Mouse (Mus musculus): ENCODE results near the gene Drd2. TPM values are rescaled to one million over a fixed set of nuclear protein-coding genes. Genes with fewer than 3 reads are reported as not detected.

Drd2 gene
- polyA plus RNA-seq (2015; fragmentation: Nextera tagmentation; extraction: Ambion mirVana), result 2.5 and 3.0 TPM in 2 replicates

GRCm38 (mm10) chr9:49340136-49341043, at the start of gene Drd2:
Gene Drd2, plus strand, starts transcription at chr9:49340627.
- peak; percentile 84 for ATAC-seq (ENCODE audit: low FRiP score)
- peak within 1 kb of the TSS; percentile 52 for H3K4me3 ChIP-seq
- peaks cover 73% of the 10 kb centered on the region for H3K27me3 ChIP-seq
- WGBS, result 1% methylated on average over 72 of the region's 84 CpGs
- H3K27ac ChIP-seq, result no peak within 1 kb of the TSS
- peaks cover 28% of the 10 kb centered on the region for H3K4me1 ChIP-seq (replicated peaks)
- no peaks in the 10 kb centered on the region for H3K9me3 ChIP-seq
- H3K36me3 ChIP-seq, result no peaks in the 10 kb centered on the region
- H3K4me2 ChIP-seq, result peak within 1 kb of the TSS; percentile 87
- H3K9ac ChIP-seq, result peak within 1 kb of the TSS; percentile 73

- Histone ChIP-seq H3K36me3 (no peaks in the 10 kb centered on the region), H3K9me3 (no peaks in the 10 kb centered on the region), H3K9ac (no peak overlapping the region), H3K4me2 (no peak overlapping the region), H3K27ac (no peak overlapping the region), H3K27me3 (0 out of 2 replicates have a peak, but pooled peaks cover 3% of the 10 kb centered on the region), H3K4me1 (replicated peaks) (no peaks in the 10 kb centered on the region), H3K4me3 (no peak overlapping the region)
- 56% methylated on average over 1 of the region's 1 CpGs for WGBS
- no peak for ATAC-seq (ENCODE audit: low FRiP score)
Observed at GRCm38 (mm10) chr9:49295101-49295500, 45.3 kb upstream of the Drd2 start.

DNA sequence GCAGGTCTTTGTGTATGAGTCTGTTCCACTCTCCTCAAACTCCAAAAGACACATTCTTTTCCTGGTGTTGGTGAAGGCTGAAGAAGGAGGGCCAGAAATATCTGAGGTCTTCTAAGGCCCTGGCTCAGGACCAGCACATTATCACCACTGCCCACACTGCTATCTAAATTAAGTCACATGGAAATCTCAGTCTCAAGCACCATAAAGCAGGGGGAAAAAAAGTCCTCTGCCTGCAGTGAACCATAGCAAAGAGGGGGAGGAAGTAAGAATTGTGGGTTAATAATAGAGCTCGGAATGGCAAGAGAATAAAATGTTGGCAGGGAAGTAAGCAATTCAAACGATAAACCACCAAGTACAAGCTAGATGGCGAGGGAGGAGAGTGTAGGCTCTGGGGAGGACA, 32.9 kb upstream of the Drd2 start:
- no peak overlapping the region for H3K4me2 ChIP-seq
- no peak overlapping the region for H3K4me3 ChIP-seq
- no peaks in the 10 kb centered on the region for H3K9me3 ChIP-seq
- H3K4me1 ChIP-seq (replicated peaks), result no peaks in the 10 kb centered on the region
- no peaks in the 10 kb centered on the region for H3K27me3 ChIP-seq
- H3K27ac ChIP-seq, result no peak overlapping the region
- H3K36me3 ChIP-seq, result no peaks in the 10 kb centered on the region
- H3K9ac ChIP-seq, result no peak overlapping the region
- no peak for ATAC-seq (ENCODE audit: low FRiP score)
- WGBS, result 72% methylated on average over 3 of the region's 3 CpGs

DNA sequence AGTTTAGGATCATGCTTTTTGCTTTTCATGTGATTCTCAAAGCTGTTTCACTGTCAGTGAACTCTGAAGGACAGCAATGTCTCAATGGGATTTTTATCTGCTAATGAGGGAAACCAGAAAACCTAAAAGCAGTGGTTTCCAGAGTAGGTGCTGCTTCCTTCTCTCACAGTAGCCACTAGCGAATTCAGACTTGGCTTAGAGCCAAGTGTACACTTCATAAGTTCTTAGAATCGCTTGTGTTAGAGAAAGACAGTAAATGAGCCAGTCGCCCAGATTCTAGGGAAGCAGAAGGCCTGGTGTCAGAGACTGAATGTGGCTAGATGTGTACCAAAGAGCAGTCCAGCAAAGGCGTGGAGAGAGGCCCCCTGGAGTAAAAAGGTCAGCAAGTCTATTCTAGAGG, 29.6 kb upstream of the Drd2 start:
- Histone ChIP-seq H3K4me2 (no peak overlapping the region), H3K27me3 (no peaks in the 10 kb centered on the region), H3K36me3 (no peaks in the 10 kb centered on the region), H3K4me1 (replicated peaks) (no peaks in the 10 kb centered on the region), H3K9ac (no peak overlapping the region), H3K27ac (no peak overlapping the region), H3K9me3 (no peaks in the 10 kb centered on the region), H3K4me3 (no peak overlapping the region)
- 66% methylated on average over 4 of the region's 4 CpGs for WGBS
- ATAC-seq (ENCODE audit: low FRiP score), result no peak

DNA sequence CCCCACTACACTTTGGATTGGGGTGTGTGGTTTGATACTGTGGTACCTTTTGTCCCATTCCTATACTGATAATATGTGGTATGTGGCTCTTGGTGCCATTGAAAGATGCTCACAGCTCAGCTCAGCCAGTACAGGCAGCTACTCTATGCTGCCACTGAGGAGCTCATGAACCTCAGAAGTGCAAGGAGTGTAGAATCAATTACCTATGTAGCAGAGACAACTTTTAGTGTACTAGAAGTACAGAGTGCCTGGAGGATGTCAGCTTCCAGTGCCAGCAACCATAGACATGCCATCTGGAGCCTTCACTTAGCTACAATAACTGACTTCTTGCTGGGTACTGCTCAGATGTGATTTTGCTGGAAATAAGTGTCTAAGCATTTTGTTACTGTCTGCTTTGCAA, 21.8 kb upstream of the Drd2 start:
- Histone ChIP-seq H3K27ac (no peak overlapping the region), H3K4me3 (no peak overlapping the region), H3K9me3 (no peaks in the 10 kb centered on the region), H3K9ac (no peak overlapping the region), H3K4me2 (no peak overlapping the region), H3K4me1 (replicated peaks) (no peaks in the 10 kb centered on the region), H3K27me3 (no peaks in the 10 kb centered on the region), H3K36me3 (no peaks in the 10 kb centered on the region)
- no peak for ATAC-seq (ENCODE audit: low FRiP score)

- Histone ChIP-seq H3K4me2 (peak overlapping the region; percentile 87), H3K27ac (no peak overlapping the region), H3K4me3 (peak overlapping the region; percentile 52), H3K4me1 (replicated peaks) (peaks cover 28% of the 10 kb centered on the region), H3K9me3 (no peaks in the 10 kb centered on the region), H3K9ac (peak overlapping the region; percentile 73; the same call in 1 of the 2 replicates), H3K36me3 (no peaks in the 10 kb centered on the region), H3K27me3 (peaks cover 73% of the 10 kb centered on the region)
- WGBS, result 2% methylated on average over 10 of the region's 10 CpGs
- ATAC-seq (ENCODE audit: low FRiP score), result no peak
Observed at GRCm38 (mm10) chr9:49341044-49341365, 578 bp downstream of the Drd2 start.

DNA sequence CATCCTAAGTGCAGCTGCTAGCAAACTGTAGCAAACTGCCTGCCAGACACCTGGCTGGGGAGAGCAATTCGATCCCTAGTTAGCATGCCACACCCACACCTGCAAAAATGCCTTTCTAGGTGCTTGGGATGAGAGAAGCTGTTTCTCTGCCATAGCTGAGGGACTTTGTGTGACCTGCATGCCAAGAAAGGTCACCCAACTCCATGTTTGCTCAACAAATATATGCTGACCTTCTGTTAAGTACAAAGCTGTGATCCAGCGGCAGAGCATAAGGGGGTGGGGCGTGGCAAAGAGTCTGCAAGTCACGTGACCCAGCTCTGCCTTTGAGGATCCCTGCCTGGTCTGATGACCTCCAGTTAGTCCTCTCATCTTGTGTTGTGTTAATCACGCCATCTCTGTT, 25.3 kb downstream of the Drd2 start:
- no peak overlapping the region for H3K27ac ChIP-seq
- no peak overlapping the region for H3K4me3 ChIP-seq
- H3K9me3 ChIP-seq, result no peaks in the 10 kb centered on the region
- 20% methylated on average over 5 of the region's 5 CpGs for WGBS
- no peak overlapping the region for H3K4me2 ChIP-seq
- no peaks in the 10 kb centered on the region for H3K27me3 ChIP-seq
- peaks cover 4% of the 10 kb centered on the region; the same call in 1 of the 2 replicates for H3K4me1 ChIP-seq (replicated peaks)
- no peaks in the 10 kb centered on the region for H3K36me3 ChIP-seq
- H3K9ac ChIP-seq, result no peak overlapping the region
- ATAC-seq (ENCODE audit: low FRiP score), result no peak

DNA sequence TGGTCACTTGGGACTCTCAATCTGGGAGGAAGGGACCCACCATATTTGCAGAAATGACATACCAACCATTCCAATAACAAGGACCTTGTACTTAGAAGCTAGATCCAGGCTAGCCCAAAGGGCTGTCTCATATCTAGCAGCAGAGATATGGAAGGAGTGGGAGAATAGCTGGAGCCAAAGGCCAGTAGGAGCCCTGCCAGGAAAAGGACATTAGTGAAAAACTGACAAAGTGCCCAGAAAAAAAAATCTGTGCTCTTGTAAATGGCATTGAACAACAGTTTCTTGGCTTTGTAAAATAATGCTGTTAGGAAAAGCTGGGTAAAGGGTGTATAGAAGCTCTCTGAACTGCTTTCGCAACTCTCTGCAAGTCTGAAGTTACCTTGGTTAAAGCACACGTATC, 33.5 kb downstream of the Drd2 start:
- Histone ChIP-seq H3K9ac (no peak overlapping the region), H3K27me3 (no peaks in the 10 kb centered on the region), H3K4me1 (replicated peaks) (no peaks in the 10 kb centered on the region), H3K4me2 (no peak overlapping the region), H3K36me3 (no peaks in the 10 kb centered on the region), H3K27ac (no peak overlapping the region), H3K9me3 (no peaks in the 10 kb centered on the region), H3K4me3 (no peak overlapping the region)
- no peak for ATAC-seq (ENCODE audit: low FRiP score)
- WGBS, result 93% methylated on average over 2 of the region's 2 CpGs

DNA sequence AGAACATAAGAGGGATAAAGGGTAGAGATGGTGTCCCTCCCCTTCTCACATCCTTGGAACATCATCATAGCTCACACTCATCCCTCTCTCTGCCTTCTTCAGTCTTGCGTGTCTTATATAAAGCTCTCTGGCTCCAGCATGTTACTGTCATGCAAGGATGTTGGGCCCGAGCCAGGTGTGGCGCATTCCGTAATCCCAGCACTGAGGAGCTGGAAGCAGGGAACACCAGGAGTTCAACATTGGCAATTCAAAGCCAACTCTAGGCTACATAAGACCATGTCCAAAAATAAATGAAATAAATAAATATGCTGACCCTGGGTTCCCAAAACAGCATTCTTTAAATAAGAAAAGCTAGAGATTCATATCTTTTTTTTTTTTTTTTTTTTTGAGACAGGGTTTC, 39.5 kb downstream of the Drd2 start:
- H3K36me3 ChIP-seq, result no peaks in the 10 kb centered on the region
- ATAC-seq (ENCODE audit: low FRiP score), result no peak
- no peak overlapping the region for H3K4me3 ChIP-seq

DNA sequence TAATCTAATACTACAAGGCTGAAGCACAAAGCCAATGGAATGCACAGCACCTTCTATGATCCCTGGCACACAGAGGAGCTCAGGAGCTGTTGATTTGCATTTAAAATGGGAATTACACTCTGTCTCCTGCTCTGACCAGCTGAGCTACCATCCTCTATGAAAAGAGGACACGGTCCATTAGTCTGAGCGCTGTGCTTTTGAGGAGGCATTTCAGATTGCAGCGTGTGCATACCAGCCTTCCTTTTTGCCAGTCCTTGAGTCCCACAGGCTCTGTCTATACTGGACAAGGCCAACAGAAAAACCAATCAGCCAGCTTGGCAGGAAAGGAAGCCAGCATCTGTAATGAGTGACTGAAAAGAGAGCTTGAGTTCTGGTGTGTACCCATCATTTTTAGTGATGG, 43.6 kb downstream of the Drd2 start:
- H3K4me3 ChIP-seq, result no peak overlapping the region

More for the DNA sequence above, 39.5 kb downstream of the Drd2 start:
- Histone ChIP-seq H3K9ac (no peak overlapping the region), H3K4me1 (replicated peaks) (peaks cover 8% of the 10 kb centered on the region), H3K27ac (no peak overlapping the region), H3K27me3 (no peaks in the 10 kb centered on the region), H3K9me3 (no peaks in the 10 kb centered on the region), H3K4me2 (no peak overlapping the region)
- WGBS, result 92% methylated on average over 4 of the region's 4 CpGs

DNA sequence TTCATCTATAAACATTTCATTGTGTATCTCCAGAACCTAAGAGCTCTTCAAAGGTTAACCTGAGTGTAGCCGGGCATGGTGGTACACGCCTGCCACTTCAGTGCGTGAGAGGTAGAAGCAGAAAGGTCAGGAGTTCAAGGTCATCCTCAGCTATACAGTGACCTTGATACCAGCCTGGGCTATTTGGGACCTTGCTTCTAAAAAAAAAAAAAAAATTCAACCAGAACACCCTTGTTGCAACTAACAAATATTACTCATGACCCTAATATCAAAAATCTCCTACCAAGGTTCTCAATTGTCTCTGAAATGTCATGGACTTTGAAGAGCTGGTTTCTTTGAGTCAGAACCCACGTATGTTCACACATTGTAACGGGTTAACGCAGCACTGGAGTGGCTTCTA, 44.4 kb downstream of the Drd2 start:
- Histone ChIP-seq H3K4me1 (replicated peaks) (peaks cover 8% of the 10 kb centered on the region), H3K27me3 (no peaks in the 10 kb centered on the region), H3K4me3 (no peak overlapping the region), H3K27ac (no peak overlapping the region), H3K9ac (no peak overlapping the region), H3K36me3 (no peaks in the 10 kb centered on the region), H3K4me2 (no peak overlapping the region), H3K9me3 (no peaks in the 10 kb centered on the region)
- WGBS, result 94% methylated on average over 6 of the region's 6 CpGs
- ATAC-seq (ENCODE audit: low FRiP score), result no peak

More for the DNA sequence above, 43.6 kb downstream of the Drd2 start:
- Histone ChIP-seq H3K27ac (peak overlapping the region; percentile 50), H3K9ac (no peak overlapping the region), H3K4me2 (no peak overlapping the region), H3K4me1 (replicated peaks) (peaks cover 8% of the 10 kb centered on the region), H3K9me3 (no peaks in the 10 kb centered on the region), H3K36me3 (no peaks in the 10 kb centered on the region), H3K27me3 (no peaks in the 10 kb centered on the region)
- WGBS, result 33% methylated on average over 3 of the region's 3 CpGs
- ATAC-seq (ENCODE audit: low FRiP score), result no peak

DNA sequence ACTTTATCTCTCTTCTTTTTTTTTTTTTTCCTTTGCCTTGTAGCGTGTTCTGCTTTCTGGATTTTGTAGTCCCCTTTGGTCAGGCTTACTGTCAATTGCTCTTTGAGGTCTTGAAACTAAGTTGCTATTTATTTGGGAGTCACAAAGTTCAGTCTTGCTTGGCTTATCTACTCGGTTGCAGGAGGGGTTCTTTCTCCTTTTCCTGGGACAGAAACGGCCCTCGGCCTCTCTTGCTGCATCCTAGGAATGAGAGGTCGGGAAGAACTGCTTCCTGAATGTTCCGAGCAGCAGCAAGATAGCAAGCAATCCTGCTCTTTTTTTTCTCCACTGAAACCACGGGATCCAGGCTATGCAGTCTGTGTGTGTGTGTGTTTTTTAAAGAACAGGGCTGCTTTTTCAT, 44.9 kb downstream of the Drd2 start:
- Histone ChIP-seq H3K4me1 (replicated peaks) (peaks cover 8% of the 10 kb centered on the region), H3K27ac (no peak overlapping the region), H3K27me3 (no peaks in the 10 kb centered on the region), H3K36me3 (no peaks in the 10 kb centered on the region), H3K4me3 (no peak overlapping the region), H3K9ac (no peak overlapping the region), H3K4me2 (no peak overlapping the region), H3K9me3 (no peaks in the 10 kb centered on the region)
- no peak for ATAC-seq (ENCODE audit: low FRiP score)
- 63% methylated on average over 7 of the region's 7 CpGs for WGBS

DNA sequence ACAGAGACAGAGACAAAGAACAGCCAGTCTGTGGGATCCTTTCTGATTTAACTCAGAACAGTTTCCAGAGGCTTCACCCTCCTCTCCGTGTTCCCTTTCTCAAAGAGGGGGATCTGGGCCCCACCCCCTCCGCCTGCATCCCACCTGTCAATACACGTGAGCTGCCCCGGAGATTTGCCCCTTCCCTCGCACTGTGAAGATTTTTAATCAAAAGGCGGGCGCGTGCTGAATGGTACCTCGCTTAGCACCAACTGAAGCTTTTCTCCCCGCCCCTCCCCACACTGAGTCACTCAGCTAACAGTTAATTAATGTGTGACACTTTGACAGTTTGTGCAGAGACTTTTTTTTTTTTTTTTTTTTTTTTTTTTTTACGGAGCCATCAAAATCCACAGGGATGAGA, 45.7 kb downstream of the Drd2 start:
- H3K4me2 ChIP-seq, result no peak overlapping the region
- H3K27ac ChIP-seq, result no peak overlapping the region
- H3K9me3 ChIP-seq, result no peaks in the 10 kb centered on the region
- no peak for ATAC-seq (ENCODE audit: low FRiP score)
- no peak overlapping the region for H3K9ac ChIP-seq
- no peaks in the 10 kb centered on the region for H3K27me3 ChIP-seq
- H3K36me3 ChIP-seq, result no peaks in the 10 kb centered on the region
- H3K4me3 ChIP-seq, result no peak overlapping the region
- 39% methylated on average over 11 of the region's 11 CpGs for WGBS
- peaks cover 8% of the 10 kb centered on the region for H3K4me1 ChIP-seq (replicated peaks)
